Mouse (Mus musculus) forebrain, postnatal 0 days (tissue): ENCODE results near the gene Nox1. TPM values are rescaled to one million over a fixed set of nuclear protein-coding genes. Genes with fewer than 3 reads are reported as not detected.

Experiments used
- ATAC-seq: fragments of 200-750 bp; cut with Nextera tagmentation; 2 replicates; pipeline ENCODE4 v1.8.0; 2017; ENCODE audit warnings: mild to moderate bottlenecking, moderate library complexity
- DNase-seq: peaks from one replicate; pipeline ENCODE4 v3.0.0-alpha.2; 2015
- H3K27ac ChIP-seq: fragments of 300-500 bp; sonication (generic); 2 replicates; pipeline ENCODE4 v1.5.1; 2014; ENCODE audit warnings: low read depth, mild to moderate bottlenecking, antibody characterized with exemption, low read length, moderate library complexity, mixed read lengths
- H3K27me3 ChIP-seq: fragments of 300-500 bp; sonication (generic); 2 replicates; pipeline ENCODE4 v1.6.1; 2014; ENCODE audit warnings: mild to moderate bottlenecking, low read length, mixed read lengths; ENCODE audit not compliant: insufficient read depth
- H3K36me3 ChIP-seq: fragments of 300-500 bp; sonication (generic); 2 replicates; pipeline ENCODE4 v1.6.1; 2014; ENCODE audit warnings: mild to moderate bottlenecking, moderate library complexity; ENCODE audit not compliant: insufficient read depth
- H3K4me1 ChIP-seq: fragments of 300-500 bp; sonication (generic); 2 replicates; pipeline ENCODE4 v1.6.1; 2014; ENCODE audit warnings: antibody characterized with exemption; ENCODE audit not compliant: insufficient read depth
- H3K4me2 ChIP-seq: fragments of 300-500 bp; sonication (generic); 2 replicates; pipeline ENCODE4 v1.6.1; 2014; ENCODE audit warnings: low read depth, mild to moderate bottlenecking, moderate library complexity
- H3K4me3 ChIP-seq: fragments of 300-500 bp; sonication (generic); 2 replicates; pipeline ENCODE4 v1.5.1; 2014; ENCODE audit warnings: low read depth, low read length, mixed read lengths
- H3K9ac ChIP-seq: fragments of 300-500 bp; sonication (generic); 2 replicates; pipeline ENCODE4 v1.6.1; 2014; ENCODE audit warnings: mild to moderate bottlenecking
- H3K9me3 ChIP-seq: fragments of 300-500 bp; sonication (generic); 2 replicates; pipeline ENCODE4 v1.6.1; 2016; ENCODE audit warnings: low read length
- CTCF ChIP-seq: sonication (generic); IDR thresholded peaks from 2 replicates; pipeline ENCODE4 v1.5.1; 2016; ENCODE audit warnings: antibody characterized with exemption, control low read depth, low read depth
- WGBS: fragments of 180-500 bp; shearing (Covaris S2); extraction: QIAGEN DNeasy Blood & Tissue Kit; methylation state at CpG from one replicate; pipeline ENCODE4 v1.1.7; 2014; 5-methylcytosine and 5-hydroxymethylcytosine counted together
- polyA plus RNA-seq: library from polyadenylated mRNA; unstranded; fragments of >200 nt; fragmentation: Nextera tagmentation; extraction: Ambion mirVana; gene quantifications from 2 replicates; pipeline ENCODE4 v1.2.1, GENCODE M21; 2015
- total RNA-seq: library from RNA; depleted of rRNA; stranded (reverse); fragments of >200 nt; gene quantifications from 2 replicates; pipeline ENCODE4 v1.2.3, GENCODE M21; 2014

Gene Nox1
- total and polyA plus RNA-seq, 2 experiments from 2014 or later, result not detected

DNA sequence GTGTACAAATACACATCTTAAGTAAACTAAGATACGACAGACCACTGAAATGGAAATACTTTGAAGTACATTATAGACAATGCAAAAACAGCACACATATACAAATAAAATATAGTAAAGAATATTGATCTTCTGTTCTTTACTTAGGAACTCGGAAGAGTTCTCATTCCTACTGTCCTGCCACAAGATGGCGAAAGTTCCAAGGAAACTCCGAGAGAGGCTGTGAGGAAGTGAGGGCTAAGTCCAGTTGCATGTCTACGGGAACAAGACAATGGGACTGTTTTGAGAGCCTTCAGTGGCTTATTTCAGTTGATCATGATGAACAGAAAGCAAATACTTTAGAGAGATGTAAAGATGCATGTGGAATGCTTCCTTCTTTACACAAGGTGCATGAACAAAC is 89.5 kb downstream of the Nox1 start:
- Histone ChIP-seq H3K4me1 (no peaks in the 10 kb centered on the region), H3K4me3 (no peak overlapping the region), H3K27me3 (no peaks in the 10 kb centered on the region), H3K9me3 (no peaks in the 10 kb centered on the region), H3K9ac (no peak overlapping the region), H3K27ac (no peak overlapping the region), H3K36me3 (no peaks in the 10 kb centered on the region), H3K4me2 (no peak overlapping the region)
- peak; percentile 67 for TF ChIP-seq CTCF
- peak; percentile 57 for DNase-seq
- no peak for ATAC-seq
- WGBS, result 28% methylated on average over 5 of the region's 5 CpGs

DNA sequence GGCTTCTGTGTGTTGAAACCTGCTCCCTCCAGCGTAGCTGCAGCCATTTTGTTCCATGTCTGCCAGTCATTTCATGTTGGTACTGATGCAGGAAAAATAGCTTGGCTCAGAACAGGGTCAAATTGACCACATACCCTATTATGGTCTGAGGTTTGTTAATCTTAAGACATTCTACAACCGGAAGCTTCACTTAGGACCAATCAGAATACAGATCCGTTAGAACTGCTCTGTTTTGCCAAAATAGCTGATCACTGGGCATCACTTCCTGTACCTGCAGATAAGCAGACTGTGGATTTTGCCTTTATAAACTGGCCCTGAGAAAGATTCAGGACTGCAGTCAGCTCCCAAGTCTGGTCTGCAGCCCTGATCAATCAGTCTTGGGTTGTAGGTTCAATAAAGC is 93.2 kb downstream of the Nox1 start:
- Histone ChIP-seq H3K27ac (no peak overlapping the region), H3K9me3 (no peaks in the 10 kb centered on the region), H3K4me1 (no peaks in the 10 kb centered on the region), H3K36me3 (no peaks in the 10 kb centered on the region), H3K4me3 (no peak overlapping the region), H3K4me2 (no peak overlapping the region), H3K9ac (no peak overlapping the region), H3K27me3 (no peaks in the 10 kb centered on the region)
- no peak for DNase-seq
- TF ChIP-seq CTCF, result no peak
- ATAC-seq, result no peak
- WGBS, result 83% methylated on average over 3 of the region's 3 CpGs

DNA sequence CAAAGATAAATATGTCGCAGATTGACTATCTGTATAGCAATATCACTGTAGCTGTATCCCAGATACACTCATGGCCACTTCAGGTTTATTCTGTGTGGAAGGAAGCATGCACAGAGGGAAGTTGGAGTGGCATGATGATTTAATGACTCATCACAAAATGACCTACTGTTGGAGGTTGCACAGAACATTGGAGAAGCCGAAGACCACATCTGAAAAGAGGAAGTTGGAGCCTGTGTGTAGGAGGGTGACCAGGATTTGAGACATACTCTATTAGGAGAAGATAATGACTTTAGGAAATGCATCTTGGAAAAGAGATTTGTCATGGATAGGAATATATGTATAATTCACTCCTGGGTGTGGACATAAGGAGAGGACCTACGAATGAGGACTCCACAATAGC is 105.3 kb downstream of the Nox1 start:
- no peak overlapping the region for H3K27ac ChIP-seq
- no peak overlapping the region for H3K4me3 ChIP-seq
- no peak overlapping the region for H3K9ac ChIP-seq
- H3K4me1 ChIP-seq, result no peaks in the 10 kb centered on the region
- no peak overlapping the region for H3K4me2 ChIP-seq
- H3K36me3 ChIP-seq, result no peaks in the 10 kb centered on the region
- no peak for TF ChIP-seq CTCF
- WGBS, result 71% methylated on average over 3 of the region's 3 CpGs
- DNase-seq (no peak), ATAC-seq (no peak)
- no peaks in the 10 kb centered on the region for H3K27me3 ChIP-seq
- H3K9me3 ChIP-seq, result no peaks in the 10 kb centered on the region

DNA sequence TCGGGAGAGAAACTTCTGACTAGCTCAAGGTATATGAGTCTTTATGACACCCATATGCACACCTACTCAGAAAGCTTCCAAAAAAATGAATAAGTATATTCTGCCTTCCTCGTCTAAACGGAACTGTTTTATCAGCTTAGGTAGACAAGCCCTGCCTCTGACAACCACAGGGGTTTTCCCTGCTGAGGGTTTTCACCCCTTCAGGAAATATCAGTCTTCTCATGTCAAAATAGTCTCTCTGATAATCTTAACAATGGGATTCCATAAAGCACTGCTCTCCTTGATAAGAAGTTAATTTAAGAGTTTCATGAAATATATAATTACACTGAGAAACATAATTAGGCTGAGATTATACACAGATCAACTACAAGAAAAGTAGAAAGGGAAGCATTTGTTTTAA is 110.0 kb downstream of the Nox1 start:
- no peaks in the 10 kb centered on the region for H3K9me3 ChIP-seq
- DNase-seq (no peak), ATAC-seq (no peak)
- H3K4me3 ChIP-seq, result no peak overlapping the region
- no peak overlapping the region for H3K9ac ChIP-seq
- no peak overlapping the region for H3K27ac ChIP-seq
- H3K4me1 ChIP-seq, result no peaks in the 10 kb centered on the region
- no peak overlapping the region for H3K4me2 ChIP-seq
- no peaks in the 10 kb centered on the region for H3K36me3 ChIP-seq
- no peak for TF ChIP-seq CTCF
- H3K27me3 ChIP-seq, result no peaks in the 10 kb centered on the region
- WGBS, result 89% methylated on average over 3 of the region's 3 CpGs

GRCm38 (mm10) chrX:134102641-134103040 is 119.1 kb downstream of the Nox1 start:
- no peaks in the 10 kb centered on the region for H3K36me3 ChIP-seq
- H3K9me3 ChIP-seq, result no peaks in the 10 kb centered on the region
- ATAC-seq (no peak), DNase-seq (no peak)
- no peak overlapping the region for H3K4me2 ChIP-seq
- no peak for TF ChIP-seq CTCF
- 78% methylated on average over 2 of the region's 2 CpGs for WGBS
- no peak overlapping the region for H3K27ac ChIP-seq
- H3K9ac ChIP-seq, result no peak overlapping the region
- H3K4me1 ChIP-seq, result no peaks in the 10 kb centered on the region
- no peak overlapping the region for H3K4me3 ChIP-seq
- H3K27me3 ChIP-seq, result no peaks in the 10 kb centered on the region

- no peaks in the 10 kb centered on the region for H3K4me1 ChIP-seq
- ATAC-seq (no peak), DNase-seq (no peak)
- TF ChIP-seq CTCF, result no peak
- H3K36me3 ChIP-seq, result no peaks in the 10 kb centered on the region
- no peak overlapping the region for H3K4me3 ChIP-seq
- H3K9me3 ChIP-seq, result no peaks in the 10 kb centered on the region
- no peak overlapping the region for H3K27ac ChIP-seq
- no peak overlapping the region for H3K9ac ChIP-seq
- H3K4me2 ChIP-seq, result no peak overlapping the region
- H3K27me3 ChIP-seq, result no peaks in the 10 kb centered on the region
- 29% methylated on average over 1 of the region's 1 CpGs for WGBS
Measured at GRCm38 (mm10) chrX:134085453-134085852, 136.3 kb downstream of the Nox1 start.

GRCm38 (mm10) chrX:134059764-134060163 is 162.0 kb downstream of the Nox1 start:
- ATAC-seq (peak; percentile 2; the same call in 1 of the 2 replicates), DNase-seq (peak; percentile 52)
- Histone ChIP-seq H3K4me2 (peak overlapping the region; percentile 42), H3K4me3 (peak overlapping the region; percentile 54), H3K27me3 (no peaks in the 10 kb centered on the region), H3K36me3 (no peaks in the 10 kb centered on the region), H3K4me1 (no peaks in the 10 kb centered on the region), H3K27ac (peak overlapping the region; percentile 88), H3K9ac (peak overlapping the region; percentile 64), H3K9me3 (no peaks in the 10 kb centered on the region)
- TF ChIP-seq CTCF, result peak; percentile 33; the same call in 1 of the 2 replicates
- 24% methylated on average over 10 of the region's 10 CpGs for WGBS
